Mouse (Mus musculus): ENCODE data around the gene Prm3. TPM values are rescaled to one million over a fixed set of nuclear protein-coding genes. Genes with fewer than 3 reads are reported as not detected.

Gene Prm3
- polyA plus RNA-seq, 1 experiment from 2014 or later, result not detected

GRCm38 (mm10) chr16:10781862-10782371, 8.8 kb downstream of the Prm3 start:
- Histone ChIP-seq H3K4me1 (peaks cover 44% of the 10 kb centered on the region), H3K9ac (no peak overlapping the region), H3K4me2 (peak overlapping the region; percentile 96), H3K27ac (peak overlapping the region; percentile 40), H3K27me3 (replicated peaks) (no peaks in the 10 kb centered on the region), H3K9me3 (no peaks in the 10 kb centered on the region), H3K4me3 (replicated peaks) (no peak overlapping the region), H3K36me3 (no peaks in the 10 kb centered on the region)
- 41% methylated on average over 9 of the region's 9 CpGs for WGBS
- ATAC-seq (ENCODE audit: insufficient read depth, low FRiP score, low read depth), result no peak

DNA sequence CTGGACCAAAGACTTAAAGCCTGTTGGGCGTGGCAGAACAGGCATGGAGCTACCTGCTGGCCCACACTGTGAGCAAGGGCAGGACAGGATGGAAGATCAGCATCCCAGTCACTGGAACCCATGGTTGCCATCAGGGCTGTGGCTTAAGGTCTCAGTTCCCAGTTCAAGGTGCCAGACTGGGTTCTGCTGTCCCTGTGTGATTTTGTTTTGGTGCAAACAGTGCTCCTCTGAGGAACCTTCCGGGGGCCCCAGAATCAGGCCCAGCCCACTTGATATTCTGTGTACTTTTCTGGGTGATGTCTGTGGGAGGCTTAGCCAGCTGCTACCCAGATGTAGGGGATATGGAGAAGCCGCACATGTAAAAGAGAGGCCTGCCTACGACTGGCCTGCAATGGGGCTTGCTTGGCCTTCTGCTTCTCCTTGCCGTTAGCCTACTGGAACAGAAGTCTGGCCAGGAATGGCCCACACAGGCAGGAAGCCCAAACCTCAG, 10.0 kb downstream of the Prm3 start:
- Histone ChIP-seq H3K27me3 (replicated peaks) (no peaks in the 10 kb centered on the region), H3K36me3 (no peaks in the 10 kb centered on the region), H3K9ac (no peak overlapping the region), H3K4me2 (no peak overlapping the region), H3K4me3 (replicated peaks) (no peak overlapping the region), H3K9me3 (no peaks in the 10 kb centered on the region), H3K27ac (peak overlapping the region; percentile 36), H3K4me1 (peaks cover 39% of the 10 kb centered on the region)
- ATAC-seq (ENCODE audit: insufficient read depth, low FRiP score, low read depth), result no peak
- 61% methylated on average over 5 of the region's 5 CpGs for WGBS

GRCm38 (mm10) chr16:10777579-10778160, 13.0 kb downstream of the Prm3 start:
- WGBS, result 62% methylated on average over 5 of the region's 5 CpGs

GRCm38 (mm10) chr16:10776322-10776721, 14.4 kb downstream of the Prm3 start:
- Histone ChIP-seq H3K27ac (no peak overlapping the region), H3K4me2 (no peak overlapping the region), H3K27me3 (replicated peaks) (no peaks in the 10 kb centered on the region), H3K9ac (no peak overlapping the region), H3K9me3 (no peaks in the 10 kb centered on the region), H3K4me3 (replicated peaks) (no peak overlapping the region), H3K36me3 (no peaks in the 10 kb centered on the region), H3K4me1 (peaks cover 11% of the 10 kb centered on the region; the same call in 1 of the 2 replicates)
- 31% methylated on average over 7 of the region's 7 CpGs for WGBS
- no peak for ATAC-seq (ENCODE audit: insufficient read depth, low FRiP score, low read depth)

More at GRCm38 (mm10) chr16:10777579-10778160, 13.0 kb downstream of the Prm3 start:
- Histone ChIP-seq H3K4me3 (replicated peaks) (no peak overlapping the region), H3K27ac (no peak overlapping the region), H3K4me1 (peaks cover 25% of the 10 kb centered on the region), H3K27me3 (replicated peaks) (no peaks in the 10 kb centered on the region), H3K9me3 (no peaks in the 10 kb centered on the region), H3K36me3 (no peaks in the 10 kb centered on the region), H3K9ac (no peak overlapping the region), H3K4me2 (no peak overlapping the region)
- no peak for ATAC-seq (ENCODE audit: insufficient read depth, low FRiP score, low read depth)

DNA sequence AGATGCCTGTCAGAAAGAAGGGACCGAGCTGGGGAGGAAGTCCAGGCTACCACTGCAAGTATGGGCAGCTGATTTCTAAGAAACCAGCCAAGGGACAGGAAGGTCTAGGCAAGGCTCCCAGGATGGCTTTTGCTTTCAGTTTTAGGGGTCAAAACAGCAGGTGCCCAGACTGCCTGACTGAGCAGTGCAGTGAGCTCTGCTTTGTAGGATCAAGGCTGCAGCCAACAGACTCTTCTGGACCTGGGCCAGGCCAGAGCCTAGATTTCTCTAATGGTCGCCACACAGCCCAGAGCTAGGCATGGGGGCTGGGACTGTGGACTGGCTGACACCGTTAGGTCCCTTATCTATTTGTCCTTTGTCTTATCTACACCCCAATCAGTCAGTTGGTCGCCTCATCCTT, 16.0 kb downstream of the Prm3 start:
- H3K27me3 ChIP-seq (replicated peaks), result no peaks in the 10 kb centered on the region
- H3K4me3 ChIP-seq (replicated peaks), result no peak overlapping the region
- H3K36me3 ChIP-seq, result no peaks in the 10 kb centered on the region
- H3K27ac ChIP-seq, result no peak overlapping the region
- 51% methylated on average over 4 of the region's 4 CpGs for WGBS
- H3K9me3 ChIP-seq, result no peaks in the 10 kb centered on the region
- H3K4me2 ChIP-seq, result no peak overlapping the region
- peaks cover 3% of the 10 kb centered on the region; the same call in 1 of the 2 replicates for H3K4me1 ChIP-seq
- H3K9ac ChIP-seq, result no peak overlapping the region
- no peak for ATAC-seq (ENCODE audit: insufficient read depth, low FRiP score, low read depth)

DNA sequence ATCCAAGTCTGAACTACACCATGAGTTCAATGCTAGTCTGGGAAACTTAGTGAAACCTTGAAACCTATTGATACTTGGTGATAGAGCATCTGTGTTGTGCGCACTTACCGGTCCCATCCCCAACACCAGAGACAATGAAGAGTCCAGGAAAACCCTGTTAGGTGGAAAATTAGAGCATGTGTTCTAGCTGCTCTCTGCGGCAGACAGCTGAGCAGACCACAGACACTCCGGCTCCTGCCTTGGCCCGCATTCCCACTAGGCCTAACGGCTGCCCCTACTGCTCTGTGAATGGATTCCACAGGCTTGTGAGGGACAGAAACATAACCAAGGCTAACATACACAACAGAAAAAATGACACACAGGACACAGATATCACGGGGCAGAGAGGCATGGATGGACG, 17.2 kb downstream of the Prm3 start:
- H3K9me3 ChIP-seq, result no peaks in the 10 kb centered on the region
- no peak overlapping the region for H3K27ac ChIP-seq
- no peak overlapping the region for H3K4me3 ChIP-seq (replicated peaks)
- H3K4me1 ChIP-seq, result peaks cover 10% of the 10 kb centered on the region; the same call in 1 of the 2 replicates
- no peak overlapping the region for H3K9ac ChIP-seq
- ATAC-seq (ENCODE audit: insufficient read depth, low FRiP score, low read depth), result no peak
- 75% methylated on average over 8 of the region's 8 CpGs for WGBS
- no peak overlapping the region for H3K4me2 ChIP-seq
- H3K36me3 ChIP-seq, result no peaks in the 10 kb centered on the region
- H3K27me3 ChIP-seq (replicated peaks), result no peaks in the 10 kb centered on the region

- no peak overlapping the region for H3K9ac ChIP-seq
- peaks cover 10% of the 10 kb centered on the region; the same call in 1 of the 2 replicates for H3K4me1 ChIP-seq
- 66% methylated on average over 19 of the region's 19 CpGs for WGBS
- no peaks in the 10 kb centered on the region for H3K9me3 ChIP-seq
- no peaks in the 10 kb centered on the region for H3K36me3 ChIP-seq
- no peaks in the 10 kb centered on the region for H3K27me3 ChIP-seq (replicated peaks)
- H3K27ac ChIP-seq, result no peak overlapping the region; the same call in 1 of the 2 replicates
- H3K4me2 ChIP-seq, result no peak overlapping the region
- H3K4me3 ChIP-seq (replicated peaks), result no peak overlapping the region
- no peak for ATAC-seq (ENCODE audit: insufficient read depth, low FRiP score, low read depth)
Measured at GRCm38 (mm10) chr16:10771769-10772510, 18.8 kb downstream of the Prm3 start.

DNA sequence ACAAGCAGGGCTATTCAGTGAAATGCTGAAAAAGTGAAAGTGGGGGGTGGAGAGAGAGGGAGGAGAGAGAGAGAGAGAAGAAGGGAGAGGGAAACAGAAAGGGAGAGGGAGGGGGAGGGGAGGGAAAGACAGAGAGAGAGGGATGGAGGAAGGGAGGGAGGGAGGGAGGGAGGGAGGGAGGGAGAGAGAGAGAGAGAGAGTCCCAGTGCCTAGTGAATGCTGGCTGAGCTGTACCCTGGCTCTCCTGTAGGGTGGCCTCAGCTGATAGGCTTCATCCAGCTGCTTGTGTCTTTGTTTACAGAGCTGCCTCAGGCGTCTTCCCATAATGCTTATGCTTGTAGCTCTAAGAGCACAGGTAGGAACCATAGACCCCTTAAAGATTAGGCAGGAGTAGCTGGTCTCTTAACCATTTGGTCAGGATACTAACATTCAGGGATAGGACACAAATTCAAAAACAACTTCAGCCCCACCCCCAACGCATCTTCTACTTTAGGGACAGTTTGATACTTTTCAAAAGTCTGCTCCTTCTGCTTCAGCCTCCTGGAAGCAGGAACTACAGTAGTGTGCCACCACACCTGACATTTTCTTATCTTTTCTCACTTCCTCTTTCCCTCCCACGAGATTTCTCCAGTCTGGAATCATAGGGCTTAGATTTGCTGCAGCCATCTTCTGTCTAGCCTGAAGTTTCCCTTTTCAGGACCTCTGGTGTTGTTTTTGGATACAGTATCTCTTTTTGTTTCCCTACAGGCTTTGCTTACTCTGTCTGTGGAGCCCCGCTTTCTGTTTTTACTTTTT, 20.0 kb downstream of the Prm3 start:
- no peak overlapping the region for H3K9ac ChIP-seq
- no peaks in the 10 kb centered on the region for H3K27me3 ChIP-seq (replicated peaks)
- H3K9me3 ChIP-seq, result no peaks in the 10 kb centered on the region
- no peak overlapping the region for H3K4me3 ChIP-seq (replicated peaks)
- H3K4me1 ChIP-seq, result peaks cover 10% of the 10 kb centered on the region; the same call in 1 of the 2 replicates
- no peak overlapping the region for H3K4me2 ChIP-seq
- WGBS, result 39% methylated on average over 4 of the region's 4 CpGs
- no peaks in the 10 kb centered on the region for H3K36me3 ChIP-seq
- peak; percentile 59; the same call in 1 of the 2 replicates for ATAC-seq (ENCODE audit: insufficient read depth, low FRiP score, low read depth)
- peak overlapping the region; percentile 23; the same call in 1 of the 2 replicates for H3K27ac ChIP-seq

GRCm38 (mm10) chr16:10769661-10770060, 21.1 kb downstream of the Prm3 start:
- H3K27me3 ChIP-seq (replicated peaks), result no peaks in the 10 kb centered on the region
- H3K4me3 ChIP-seq (replicated peaks), result no peak overlapping the region
- H3K9me3 ChIP-seq, result no peaks in the 10 kb centered on the region
- H3K4me2 ChIP-seq, result no peak overlapping the region
- 56% methylated on average over 2 of the region's 2 CpGs for WGBS
- H3K4me1 ChIP-seq, result peaks cover 10% of the 10 kb centered on the region; the same call in 1 of the 2 replicates
- H3K36me3 ChIP-seq, result no peaks in the 10 kb centered on the region
- H3K9ac ChIP-seq, result no peak overlapping the region
- no peak for ATAC-seq (ENCODE audit: insufficient read depth, low FRiP score, low read depth)
- no peak overlapping the region for H3K27ac ChIP-seq

DNA sequence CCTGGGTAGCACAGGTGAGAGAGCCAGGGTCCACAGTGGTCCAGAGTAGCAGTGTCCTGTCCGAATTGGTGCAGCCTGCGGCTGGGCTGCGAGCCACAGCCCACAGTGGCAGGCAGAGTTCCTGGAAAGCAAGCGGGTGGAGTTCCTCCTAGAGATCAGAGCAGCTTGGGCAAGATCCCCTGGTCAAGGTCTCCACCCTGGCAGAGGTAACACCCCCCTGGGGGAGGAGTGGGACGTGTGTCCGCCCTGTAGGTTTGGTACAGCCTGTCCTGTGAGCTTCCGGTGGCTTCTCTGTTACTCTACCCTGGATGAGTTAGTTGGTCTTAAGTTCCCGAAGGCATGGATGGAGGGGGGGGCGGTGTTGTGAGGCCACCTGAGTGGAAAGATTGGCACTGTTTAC, 21.9 kb downstream of the Prm3 start:
- Histone ChIP-seq H3K4me2 (no peak overlapping the region), H3K9me3 (no peaks in the 10 kb centered on the region), H3K4me1 (peaks cover 13% of the 10 kb centered on the region), H3K36me3 (no peaks in the 10 kb centered on the region), H3K27me3 (replicated peaks) (no peaks in the 10 kb centered on the region), H3K4me3 (replicated peaks) (no peak overlapping the region), H3K9ac (no peak overlapping the region), H3K27ac (no peak overlapping the region)
- 40% methylated on average over 9 of the region's 9 CpGs for whole genome bisulfite sequencing
- ATAC-seq (ENCODE audit: insufficient read depth, low FRiP score, low read depth), result no peak

GRCm38 (mm10) chr16:10767158-10767557, 23.6 kb downstream of the Prm3 start:
- H3K4me2 ChIP-seq, result no peak overlapping the region
- no peaks in the 10 kb centered on the region for H3K27me3 ChIP-seq (replicated peaks)
- no peaks in the 10 kb centered on the region for H3K36me3 ChIP-seq
- H3K9me3 ChIP-seq, result no peaks in the 10 kb centered on the region
- H3K4me1 ChIP-seq, result peaks cover 16% of the 10 kb centered on the region
- 47% methylated on average over 4 of the region's 4 CpGs for WGBS
- no peak overlapping the region for H3K9ac ChIP-seq
- no peak overlapping the region for H3K4me3 ChIP-seq (replicated peaks)
- H3K27ac ChIP-seq, result no peak overlapping the region
- ATAC-seq (ENCODE audit: insufficient read depth, low FRiP score, low read depth), result no peak

All from stomach, embryonic 15.5 days (tissue).